Mouse (Mus musculus) lung, adult 2 months (tissue): ENCODE measurements around the gene Galk2.

Experiments
- CTCF ChIP-seq: fragments of 200-500 bp; IDR thresholded peaks from 2 replicates; pipeline ENCODE4 v1.5.1; 2011; ENCODE audit warnings: mild to moderate bottlenecking, low read length, control low read depth; ENCODE audit not compliant: insufficient read depth
- POLR2A ChIP-seq: fragments of 200-500 bp; IDR thresholded peaks from 2 replicates; pipeline ENCODE4 v1.6.1; 2011; ENCODE audit warnings: low read depth, mild to moderate bottlenecking, control low read depth, low read length, borderline replicate concordance; ENCODE audit errors: extremely low read depth

- TF ChIP-seq CTCF (no peak), POLR2A (no peak)
Measured at GRCm38 (mm10) chr2:125932734-125933133, 73.8 kb downstream of the Galk2 start.
